Mouse (Mus musculus) bone marrow macrophage, adult 2 months (primary cell): ENCODE data around the gene Tut7.

Source experiments
- CTCF ChIP-seq: IDR thresholded peaks from 2 replicates; pipeline ENCODE4 v1.5.1; 2012; ENCODE audit warnings: low read depth, mild to moderate bottlenecking, low read length, moderate library complexity
- POLR2A ChIP-seq: IDR thresholded peaks from 2 replicates; pipeline ENCODE4 v1.6.1; 2012; ENCODE audit warnings: mild to moderate bottlenecking, low read depth, low read length, borderline replicate concordance

- no peak for TF ChIP-seq CTCF
- no peak for TF ChIP-seq POLR2A
Observed at GRCm38 (mm10) chr13:59820114-59820513, 2.8 kb downstream of the Tut7 start.
